ENCODE assay signal across 21 mouse cellular contexts in genomic region chr11:69883527-69884151, GRCm38 (mm10). TPM values are rescaled to one million over a fixed set of nuclear protein-coding genes. Genes with fewer than 3 reads are reported as not detected.
A peak's percentile ranks its signal among the peaks of the same experiment; 100 is the strongest.
DNase-seq lines count a peak whose midpoint lies in the region; ATAC-seq and TF ChIP-seq lines count a peak whose summit lies in the region.
"Had no signal": no experiment of that assay in that cellular context is flagged by ENCODE, and none has a peak within 500 bp of the region (broad histone marks: within the 10 kb centered on the region; RNA-seq: fewer than 3 reads in every experiment).

No protein-coding gene starts in this region.

- 78% methylated on average over 8 of the region's 8 CpGs for WGBS in heart, embryonic 13.5 days
- WGBS in lung, embryonic 15.5 days, result 75% methylated on average over 8 of the region's 8 CpGs
- 90% methylated on average over 8 of the region's 8 CpGs for WGBS in lung, adult 2 months
- 79% methylated on average over 8 of the region's 8 CpGs for WGBS in stomach, embryonic 16.5 days

- peak overlapping the region; percentile 54; the same call in 1 of the 2 replicates for H3K27ac ChIP-seq in heart, embryonic 13.5 days (replicated peaks)
- H3K27ac ChIP-seq in lung, embryonic 15.5 days, result 0 out of 2 replicates have a peak overlapping the region, but pooled peaks have one; percentile 32
- H3K27ac ChIP-seq in stomach, embryonic 16.5 days (ENCODE audit: low read length), result peak overlapping the region; percentile 57
- H3K27ac ChIP-seq: limb, embryonic 12.5 days had no signal

- no peak for TF ChIP-seq CTCF in lung, adult 2 months (IDR thresholded peaks at IDR 0.05; ENCODE audit: insufficient read depth, low read length)

- no peaks in the 10 kb centered on the region for H3K27me3 ChIP-seq in heart, embryonic 13.5 days (replicated peaks)
- H3K27me3 ChIP-seq in lung, embryonic 15.5 days, result no peaks in the 10 kb centered on the region
- H3K27me3 ChIP-seq in stomach, embryonic 16.5 days (ENCODE audit: control insufficient read depth, insufficient read depth, low read length), result no peaks in the 10 kb centered on the region
- H3K27me3 ChIP-seq: limb, embryonic 12.5 days had no signal

- no peak overlapping the region for H3K4me3 ChIP-seq in heart, embryonic 13.5 days
- no peak overlapping the region for H3K4me3 ChIP-seq in lung, embryonic 15.5 days
- H3K4me3 ChIP-seq in lung, adult 2 months (replicated peaks; ENCODE audit: extremely low read depth, low read depth, low read length), result no peak overlapping the region
- H3K4me3 ChIP-seq in stomach, embryonic 16.5 days (replicated peaks; ENCODE audit: low read length), result no peak overlapping the region
- H3K4me3 ChIP-seq: forebrain, embryonic 10.5 days; limb, embryonic 12.5 days had no signal

- no peak overlapping the region for H3K9ac ChIP-seq in heart, embryonic 13.5 days
- H3K9ac ChIP-seq in lung, embryonic 15.5 days, result no peak overlapping the region
- no peak overlapping the region for H3K9ac ChIP-seq in stomach, embryonic 16.5 days (ENCODE audit: low read length)
- H3K9ac ChIP-seq: limb, embryonic 12.5 days; lung, embryonic 14.5 days had no signal

- H3K4me2 ChIP-seq in heart, embryonic 13.5 days, result no peak overlapping the region
- H3K4me2 ChIP-seq in lung, embryonic 15.5 days, result no peak overlapping the region
- no peak overlapping the region for H3K4me2 ChIP-seq in stomach, embryonic 16.5 days (ENCODE audit: low read depth, low read length)
- H3K4me2 ChIP-seq: limb, embryonic 12.5 days; midbrain, embryonic 11.5 days had no signal

- H3K4me1 ChIP-seq in heart, embryonic 13.5 days, result peaks cover 57% of the 10 kb centered on the region
- peaks cover 38% of the 10 kb centered on the region for H3K4me1 ChIP-seq in lung, embryonic 15.5 days
- H3K4me1 ChIP-seq in lung, adult 2 months (ENCODE audit: control insufficient read depth, insufficient read depth, low read length), result peaks cover 10% of the 10 kb centered on the region
- H3K4me1 ChIP-seq in stomach, embryonic 16.5 days (ENCODE audit: control insufficient read depth, insufficient read depth, low read length), result peaks cover 27% of the 10 kb centered on the region

- no peak for ATAC-seq in heart, embryonic 13.5 days (ENCODE audit: extremely low read depth, insufficient number of reproducible peaks, low FRiP score, low TSS enrichment)
- no peak for ATAC-seq in lung, embryonic 15.5 days (ENCODE audit: borderline replicate concordance, extremely low read depth, low FRiP score, low TSS enrichment)
- no peak for ATAC-seq in stomach, embryonic 16.5 days (ENCODE audit: insufficient read depth, low FRiP score)
- ATAC-seq: inflammation-experienced regulatory T-cells, adult 6 months had no signal

- H3K9me3 ChIP-seq in heart, embryonic 13.5 days, result no peaks in the 10 kb centered on the region
- no peaks in the 10 kb centered on the region for H3K9me3 ChIP-seq in lung, embryonic 15.5 days
- no peaks in the 10 kb centered on the region for H3K9me3 ChIP-seq in stomach, embryonic 16.5 days (replicated peaks; ENCODE audit: control insufficient read depth, low read length)
- H3K9me3 ChIP-seq: forebrain, embryonic 10.5 days; limb, embryonic 12.5 days had no signal

- TF ChIP-seq POLR2A in lung, adult 2 months (IDR thresholded peaks at IDR 0.05; ENCODE audit: borderline replicate concordance, extremely low read depth, low read depth, low read length), result no peak

- H3K36me3 ChIP-seq in heart, embryonic 13.5 days, result no peaks in the 10 kb centered on the region
- H3K36me3 ChIP-seq in lung, embryonic 15.5 days, result no peaks in the 10 kb centered on the region
- no peaks in the 10 kb centered on the region for H3K36me3 ChIP-seq in stomach, embryonic 16.5 days (ENCODE audit: control insufficient read depth, insufficient read depth, low read length)
- H3K36me3 ChIP-seq: forebrain, embryonic 10.5 days; limb, embryonic 12.5 days had no signal

- DNase-seq in adrenal gland, adult (ENCODE audit: inconsistent age in 2 of 2, low spot score in 1 of 2), result peak; percentile 29 to 42
- DNase-seq in adrenal gland, postnatal 4 days (ENCODE audit: low spot score in 2 of 2), result no peak
- DNase-seq in heart, adult 8-10 months (ENCODE audit: low spot score), result no peak
- DNase-seq in lung, adult 2 months, result no peak
- no peak for DNase-seq in left cerebral cortex, adult 8-10 months (ENCODE audit: low spot score in 2 of 2)
- DNase-seq: cerebellum, adult 9-10 months; layer of hippocampus, adult 9-11 months; right cerebral cortex, postnatal 4 days had no signal

RNA-seq across cellular contexts. Expression of gene Kctd11, which starts 2.4 kb away (rescaled TPM):
- total RNA-seq in adrenal gland, postnatal 4 days (2021), result 1 to 10 TPM; 3.4 to 4.1 TPM
- 3.9 TPM in 2 replicates for polyA plus RNA-seq in heart, embryonic 13.5 days (2015; fragmentation: Nextera tagmentation; extraction: Ambion mirVana)
- total RNA-seq in heart, adult 8-10 months (2022), result 1 to 10 TPM; 2.0 to 2.6 (median 2.4) TPM
- polyA plus RNA-seq in lung, embryonic 15.5 days (2015; fragmentation: Nextera tagmentation; extraction: Ambion mirVana), result 8.1 and 8.6 TPM in 2 replicates
- 12.6 and 19.1 TPM in 2 replicates for polyA plus RNA-seq in lung, adult 2 months (2012; rRNA removed)
- polyA plus RNA-seq in stomach, embryonic 16.5 days (2015; fragmentation: Nextera tagmentation; extraction: Ambion mirVana), result 15.1 and 24.7 TPM in 2 replicates
- total RNA-seq in left cerebral cortex, adult 8-10 months (2022), result 1 to 10 TPM; 1.0 to 2.0 (median 1.2) TPM

RNA-seq across cellular contexts. Expression of gene Tmem95, which starts 5.8 kb away (rescaled TPM):
- total RNA-seq in adrenal gland, postnatal 4 days (2021), result not detected
- polyA plus RNA-seq in heart, embryonic 13.5 days (2015; fragmentation: Nextera tagmentation; extraction: Ambion mirVana), result not detected in 2 replicates
- total RNA-seq in heart, adult 8-10 months (2022), result not detected
- polyA plus RNA-seq in lung, embryonic 15.5 days (2015; fragmentation: Nextera tagmentation; extraction: Ambion mirVana), result not detected in 2 replicates
- not detected in 2 replicates for polyA plus RNA-seq in lung, adult 2 months (2012; rRNA removed)
- polyA plus RNA-seq in stomach, embryonic 16.5 days (2015; fragmentation: Nextera tagmentation; extraction: Ambion mirVana), result not detected in 2 replicates
- total RNA-seq in left cerebral cortex, adult 8-10 months (2022), result not detected
- total RNA-seq: hematopoietic stem cell, adult 5-6 weeks had no signal
- polyA plus RNA-seq: brain, embryonic 14.5 days; embryonic facial prominence, embryonic 11.5 days; forebrain, embryonic 10.5 days; inflammation-experienced regulatory T-cells, adult 6 months; limb, embryonic 12.5 days; lung, embryonic 14.5 days; midbrain, embryonic 11.5 days; stomach, embryonic 14.5 days; urinary bladder, adult 2 months had no signal

RNA-seq across cellular contexts. Expression of gene Acap1, which starts 11.7 kb away (rescaled TPM):
- total RNA-seq in adrenal gland, postnatal 4 days (2021), result 1 to 10 TPM; 1.4 to 1.7 TPM
- 7.0 and 8.2 TPM in 2 replicates for polyA plus RNA-seq in heart, embryonic 13.5 days (2015; fragmentation: Nextera tagmentation; extraction: Ambion mirVana)
- total RNA-seq in heart, adult 8-10 months (2022), result 1 to 10 TPM in 2 of 4 experiments, under 1 TPM in 2; 0.16 to 1.1 (median 0.83) TPM
- 1.4 and 5.0 TPM in 2 replicates for polyA plus RNA-seq in lung, embryonic 15.5 days (2015; fragmentation: Nextera tagmentation; extraction: Ambion mirVana)
- polyA plus RNA-seq in lung, adult 2 months (2012; rRNA removed), result 11.2 and 14.3 TPM in 2 replicates
- polyA plus RNA-seq in stomach, embryonic 16.5 days (2015; fragmentation: Nextera tagmentation; extraction: Ambion mirVana), result 4.0 and 5.1 TPM in 2 replicates
- total RNA-seq in left cerebral cortex, adult 8-10 months (2022), result not detected

RNA-seq across cellular contexts. Expression of gene 2810408A11Rik, which starts 17.1 kb away (rescaled TPM):
- total RNA-seq in adrenal gland, postnatal 4 days (2021), result 1 to 10 TPM; 4.8 to 5.6 TPM
- 4.0 and 4.1 TPM in 2 replicates for polyA plus RNA-seq in heart, embryonic 13.5 days (2015; fragmentation: Nextera tagmentation; extraction: Ambion mirVana)
- total RNA-seq in heart, adult 8-10 months (2022), result under 1 TPM; 0.43 to 0.81 (median 0.60) TPM
- 11.9 and 13.0 TPM in 2 replicates for polyA plus RNA-seq in lung, embryonic 15.5 days (2015; fragmentation: Nextera tagmentation; extraction: Ambion mirVana)
- polyA plus RNA-seq in lung, adult 2 months (2012; rRNA removed), result 0.65 and 1.4 TPM in 2 replicates
- polyA plus RNA-seq in stomach, embryonic 16.5 days (2015; fragmentation: Nextera tagmentation; extraction: Ambion mirVana), result 4.9 TPM in 2 replicates
- 1 to 10 TPM in 1 of 4 experiments, under 1 TPM in 3; 0.39 to 1.1 (median 0.56) TPM for total RNA-seq in left cerebral cortex, adult 8-10 months (2022)

RNA-seq across cellular contexts. Expression of gene Neurl4, which starts 17.2 kb away (rescaled TPM):
- 10 to 100 TPM; 45.9 to 53.3 TPM for total RNA-seq in adrenal gland, postnatal 4 days (2021)
- 7.8 and 8.1 TPM in 2 replicates for polyA plus RNA-seq in heart, embryonic 13.5 days (2015; fragmentation: Nextera tagmentation; extraction: Ambion mirVana)
- 10 to 100 TPM; 38.0 to 50.9 (median 43.4) TPM for total RNA-seq in heart, adult 8-10 months (2022)
- 7.1 and 8.0 TPM in 2 replicates for polyA plus RNA-seq in lung, embryonic 15.5 days (2015; fragmentation: Nextera tagmentation; extraction: Ambion mirVana)
- 47.7 and 58.1 TPM in 2 replicates for polyA plus RNA-seq in lung, adult 2 months (2012; rRNA removed)
- 7.5 TPM in 2 replicates for polyA plus RNA-seq in stomach, embryonic 16.5 days (2015; fragmentation: Nextera tagmentation; extraction: Ambion mirVana)
- total RNA-seq in left cerebral cortex, adult 8-10 months (2022), result 100 to 1,000 TPM in 3 of 4 experiments, 10 to 100 TPM in 1; 97.6 to 122 (median 112) TPM

Comparison
In these comparisons a context has a peak if more than half of its experiments do, and no peak if none do; other contexts are left out.
1. DNase-seq: peak in adrenal gland, adult (2 of 2); none in adrenal gland, postnatal 4 days (0 of 2), heart, adult 8-10 months (single experiment), lung, adult 2 months (single experiment) and left cerebral cortex, adult 8-10 months (0 of 2).
2. Peak in every context shown above with its lines, with median percentiles within 50 percentile points of each other: H3K27ac ChIP-seq.